Mouse (Mus musculus): ENCODE data around the gene Nt5c. TPM values are rescaled to one million over a fixed set of nuclear protein-coding genes. Genes with fewer than 3 reads are reported as not detected.
"Not testable (repeated sequence)": the region's sequence is repeated elsewhere in the genome, so short reads cannot be mapped to it uniquely, and the experiment has no call there.

The Nt5c gene
- polyA plus RNA-seq (2016; fragmentation: Nextera tagmentation; extraction: Ambion mirVana): 72.0 and 80.3 TPM in 2 replicates

- H3K9ac ChIP-seq: peak within 1 kb of the TSS; percentile 78
- H3K4me3 ChIP-seq (replicated peaks): peak within 1 kb of the TSS; percentile 66
- under 1% methylated on average over 43 of the region's 43 CpGs for WGBS
- peaks cover 23% of the 10 kb centered on the region for H3K4me1 ChIP-seq
- peak within 1 kb of the TSS; percentile 77 for H3K4me2 ChIP-seq
- H3K36me3 ChIP-seq (replicated peaks): peaks cover 16% of the 10 kb centered on the region
- peak; percentile 86 for ATAC-seq (ENCODE audit: low FRiP score)
- H3K27me3 ChIP-seq: no peaks in the 10 kb centered on the region
- H3K27ac ChIP-seq: peak within 1 kb of the TSS; percentile 84
- no peaks in the 10 kb centered on the region for H3K9me3 ChIP-seq
These were observed at the start of gene Nt5c for GRCm38 (mm10) chr11:115491356-115492083. Nt5c (minus strand) TSS chr11:115491862.

DNA sequence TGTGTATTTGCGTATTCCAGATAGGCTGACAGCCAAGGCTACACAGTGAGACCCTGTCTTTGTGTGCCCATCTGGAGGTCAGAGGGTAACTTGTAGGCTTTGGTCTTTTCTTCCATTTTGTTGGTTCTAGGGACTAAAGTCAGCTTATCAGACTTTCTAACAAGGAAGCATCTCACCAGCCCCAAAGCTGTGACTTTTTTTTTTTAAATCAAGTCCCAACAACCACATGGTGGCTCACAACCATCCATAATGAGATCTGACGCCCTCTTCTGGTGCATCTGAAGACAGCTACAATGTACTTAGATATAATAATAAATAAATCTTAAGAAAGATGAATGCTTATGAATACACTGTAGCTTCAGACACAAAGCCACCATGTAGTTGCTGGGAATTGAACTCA, 46.4 kb upstream of the Nt5c start:
- 0 out of 2 replicates have a peak, but pooled peaks cover 2% of the 10 kb centered on the region for H3K27me3 ChIP-seq
- 67% methylated on average over 2 of the region's 2 CpGs for WGBS
- no peak overlapping the region for H3K9ac ChIP-seq
- no peaks in the 10 kb centered on the region for H3K9me3 ChIP-seq
- H3K4me1 ChIP-seq: peaks cover 15% of the 10 kb centered on the region
- H3K4me2 ChIP-seq: no peak overlapping the region
- no peak overlapping the region for H3K4me3 ChIP-seq (replicated peaks)
- H3K27ac ChIP-seq: no peak overlapping the region
- peaks cover 12% of the 10 kb centered on the region for H3K36me3 ChIP-seq (replicated peaks)
- ATAC-seq (ENCODE audit: low FRiP score): no peak

DNA sequence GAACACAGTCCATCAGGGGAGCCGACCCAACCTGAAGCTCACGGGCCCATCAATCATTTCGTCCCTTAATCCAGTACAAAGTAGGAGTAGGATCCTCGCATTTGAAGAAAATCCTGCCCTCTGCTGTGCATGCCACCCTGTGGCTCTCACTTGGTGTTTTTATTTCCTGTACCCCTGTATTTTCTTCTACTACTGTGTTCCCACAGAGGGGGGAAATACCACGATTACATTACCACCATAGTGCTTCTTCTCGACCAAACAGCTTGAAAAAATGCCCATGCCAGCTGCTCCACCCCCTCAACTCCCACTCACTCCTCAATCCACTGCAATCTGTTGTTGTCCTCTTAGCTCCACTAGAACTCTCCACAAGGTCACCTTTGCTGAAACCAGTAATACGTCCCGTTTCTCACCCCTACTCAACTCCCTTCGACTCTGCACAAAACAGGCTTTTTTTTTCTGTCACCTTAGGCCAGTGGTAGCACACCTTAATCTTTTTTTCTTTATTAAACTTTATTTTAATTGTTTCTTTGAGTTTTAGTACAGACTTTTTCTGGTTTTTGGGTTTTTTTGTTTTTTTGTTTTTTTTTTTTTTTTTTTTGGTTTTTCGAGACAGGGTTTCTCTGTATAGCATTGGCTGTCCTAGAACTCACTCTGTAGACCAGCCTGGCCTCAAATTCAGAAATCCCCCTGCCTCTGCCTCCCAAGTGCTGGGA, 45.4 kb upstream of the Nt5c start:
- no peak overlapping the region for H3K9ac ChIP-seq
- no peak for ATAC-seq (ENCODE audit: low FRiP score)
- H3K36me3 ChIP-seq (replicated peaks): peaks cover 22% of the 10 kb centered on the region
- H3K27ac ChIP-seq: peak overlapping the region; percentile 100
- no peaks in the 10 kb centered on the region for H3K27me3 ChIP-seq
- peak overlapping the region; percentile 74 for H3K4me2 ChIP-seq
- H3K9me3 ChIP-seq: no peaks in the 10 kb centered on the region
- WGBS: 88% methylated on average over 10 of the region's 10 CpGs
- peaks cover 15% of the 10 kb centered on the region for H3K4me1 ChIP-seq
- peak overlapping the region; percentile 96 for H3K4me3 ChIP-seq (replicated peaks)

- H3K4me3 ChIP-seq (replicated peaks): peak within 1 kb of the TSS; percentile 96
- peak within 1 kb of the TSS; percentile 74 for H3K4me2 ChIP-seq
- peak within 1 kb of the TSS; percentile 100 for H3K27ac ChIP-seq
- no peaks in the 10 kb centered on the region for H3K9me3 ChIP-seq
- peaks cover 15% of the 10 kb centered on the region for H3K4me1 ChIP-seq
- WGBS: 1% methylated on average over 35 of the region's 70 CpGs
- ATAC-seq (ENCODE audit: low FRiP score): peak; percentile 91
- peaks cover 30% of the 10 kb centered on the region for H3K36me3 ChIP-seq (replicated peaks)
- peak within 1 kb of the TSS; percentile 98 for H3K9ac ChIP-seq
- no peaks in the 10 kb centered on the region for H3K27me3 ChIP-seq
These were observed 44.5 kb upstream of the Nt5c start, which contains the start of gene Sumo2 for GRCm38 (mm10) chr11:115536038-115536681. Sumo2 (minus strand) TSS chr11:115536276.

DNA sequence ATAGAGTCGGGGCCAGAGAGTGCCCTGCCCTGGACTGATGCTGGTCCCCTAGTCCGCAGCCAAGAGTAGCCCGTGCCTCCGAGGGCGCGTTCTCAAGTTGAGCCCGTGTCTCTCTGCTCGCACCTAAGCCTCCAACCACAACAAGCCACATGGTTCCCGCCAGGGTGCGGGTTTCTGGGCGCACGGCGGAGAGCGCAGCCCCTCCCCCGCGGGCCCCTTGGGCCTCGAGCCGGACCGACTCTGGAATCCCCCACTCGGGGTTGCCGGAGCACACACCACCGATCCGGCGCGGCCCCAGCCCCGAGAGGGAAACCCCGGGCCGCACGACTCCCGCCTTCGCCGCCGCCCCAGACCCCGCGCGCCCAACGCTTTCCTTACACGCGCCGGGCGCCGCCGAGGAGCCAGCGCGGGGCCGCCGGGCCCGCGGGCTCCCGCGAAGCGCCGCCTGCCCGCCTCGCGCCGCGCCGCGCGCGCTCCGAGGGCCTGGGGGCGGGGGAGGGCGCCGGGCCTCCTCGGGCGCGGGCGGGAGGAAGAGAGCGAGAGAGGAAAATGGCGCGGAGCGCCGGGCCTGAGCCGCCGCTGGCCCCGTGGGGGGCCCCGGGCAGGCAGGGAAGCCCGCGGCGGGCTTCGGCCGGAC, 43.9 kb upstream of the Nt5c start:
- Histone ChIP-seq H3K36me3 (replicated peaks) (peaks cover 33% of the 10 kb centered on the region), H3K9ac (peak overlapping the region; percentile 98), H3K4me3 (replicated peaks) (peak overlapping the region; percentile 96), H3K4me1 (peaks cover 15% of the 10 kb centered on the region), H3K4me2 (peak overlapping the region; percentile 74), H3K9me3 (no peaks in the 10 kb centered on the region), H3K27ac (peak overlapping the region; percentile 100), H3K27me3 (no peaks in the 10 kb centered on the region)
- WGBS: under 1% methylated on average over 72 of the region's 84 CpGs
- ATAC-seq (ENCODE audit: low FRiP score): peak; percentile 73

DNA sequence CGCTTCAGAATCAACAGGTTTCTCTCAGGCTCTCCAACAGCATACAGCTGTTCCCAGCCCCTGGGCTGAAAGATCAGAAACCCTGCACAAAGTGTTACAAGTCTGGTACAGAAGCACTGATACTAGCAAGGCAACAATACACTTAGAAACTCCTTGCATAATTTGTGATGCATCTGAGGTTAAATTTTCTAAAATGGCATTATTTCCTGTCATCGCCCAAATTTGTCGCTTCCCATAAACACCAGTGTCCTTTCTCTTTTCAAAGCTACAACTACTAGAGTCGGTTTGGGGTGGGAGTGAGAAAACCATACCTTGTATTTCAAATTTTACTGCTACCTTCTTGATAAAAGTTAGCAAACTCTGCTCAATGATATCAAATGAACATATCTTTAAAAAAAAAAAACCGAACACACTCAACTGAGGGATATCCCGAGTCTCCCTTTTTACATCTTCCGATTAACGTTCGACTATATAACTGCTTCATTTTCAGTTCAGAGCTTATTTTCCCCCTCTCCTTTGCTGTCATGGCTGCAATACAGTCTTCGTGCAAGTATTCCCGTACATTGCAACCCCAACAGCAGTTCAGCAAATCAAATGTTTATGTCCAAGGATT, 43.2 kb upstream of the Nt5c start:
- 10% methylated on average over 11 of the region's 11 CpGs for WGBS
- no peaks in the 10 kb centered on the region for H3K27me3 ChIP-seq
- peak overlapping the region; percentile 96 for H3K4me3 ChIP-seq (replicated peaks)
- H3K4me1 ChIP-seq: peaks cover 15% of the 10 kb centered on the region
- H3K4me2 ChIP-seq: peak overlapping the region; percentile 74
- peak overlapping the region; percentile 100 for H3K27ac ChIP-seq
- peak overlapping the region; percentile 98 for H3K9ac ChIP-seq
- no peaks in the 10 kb centered on the region for H3K9me3 ChIP-seq
- no peak for ATAC-seq (ENCODE audit: low FRiP score)
- H3K36me3 ChIP-seq (replicated peaks): peaks cover 39% of the 10 kb centered on the region

DNA sequence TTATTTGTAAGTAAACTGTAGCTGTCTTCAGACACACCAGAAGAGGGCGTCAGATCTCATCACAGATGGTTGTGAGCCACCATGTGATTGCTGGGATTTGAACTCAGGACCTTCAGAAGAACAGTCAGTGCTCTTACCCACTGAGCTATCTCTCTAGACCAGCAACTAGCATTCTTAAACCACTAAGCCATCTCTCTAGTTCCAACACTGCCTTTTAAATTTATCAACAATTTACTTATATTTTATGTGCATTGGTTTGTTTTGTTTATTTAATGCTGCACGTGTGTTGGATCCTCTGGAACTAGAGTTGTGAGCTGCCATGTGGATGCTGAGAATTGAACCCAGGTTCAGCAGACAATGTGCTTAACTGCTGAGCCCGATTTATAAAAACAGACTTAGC, 34.8 kb upstream of the Nt5c start:
- H3K9ac ChIP-seq; H3K27me3 ChIP-seq; ATAC-seq (ENCODE audit: low FRiP score); H3K4me1 ChIP-seq; H3K27ac ChIP-seq; H3K4me3 ChIP-seq (replicated peaks); H3K9me3 ChIP-seq; H3K4me2 ChIP-seq: not testable (repeated sequence)
- 88% methylated on average over 3 of the region's 3 CpGs for WGBS
- peaks cover 79% of the 10 kb centered on the region for H3K36me3 ChIP-seq (replicated peaks)

DNA sequence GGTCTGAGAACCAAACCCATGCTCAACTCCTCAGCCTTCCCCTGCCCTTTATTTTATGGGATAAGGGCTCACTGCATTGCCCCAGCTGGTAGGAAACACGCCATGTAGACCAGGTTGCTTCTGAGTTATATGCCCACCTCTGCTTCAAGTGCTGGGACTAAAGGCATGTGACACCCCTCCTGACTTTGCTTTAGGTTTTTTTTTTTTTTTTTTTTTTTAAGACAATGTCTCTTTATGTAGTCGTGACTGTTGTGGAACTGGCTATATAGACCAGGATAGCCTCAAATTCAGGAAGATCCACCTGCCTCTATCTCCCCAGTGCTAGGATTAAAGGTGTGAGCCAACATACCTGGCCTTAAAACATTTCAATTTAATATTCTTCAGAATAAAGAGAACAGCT, 31.0 kb upstream of the Nt5c start:
- Histone ChIP-seq H3K9ac (no peak overlapping the region), H3K36me3 (replicated peaks) (peaks cover 49% of the 10 kb centered on the region)
- no peak for ATAC-seq (ENCODE audit: low FRiP score)

GRCm38 (mm10) chr11:115522238-115522637, 30.6 kb upstream of the Nt5c start:
- no peak overlapping the region for H3K4me3 ChIP-seq (replicated peaks)
- H3K9ac ChIP-seq: no peak overlapping the region
- no peak overlapping the region for H3K4me2 ChIP-seq
- no peaks in the 10 kb centered on the region for H3K4me1 ChIP-seq
- H3K9me3 ChIP-seq: no peaks in the 10 kb centered on the region
- 90% methylated on average over 2 of the region's 2 CpGs for WGBS
- H3K36me3 ChIP-seq (replicated peaks): peaks cover 44% of the 10 kb centered on the region
- H3K27ac ChIP-seq: no peak overlapping the region
- no peaks in the 10 kb centered on the region for H3K27me3 ChIP-seq
- no peak for ATAC-seq (ENCODE audit: low FRiP score)

More for the DNA sequence above, 31.0 kb upstream of the Nt5c start:
- Histone ChIP-seq H3K27me3 (no peaks in the 10 kb centered on the region), H3K4me1 (no peaks in the 10 kb centered on the region), H3K4me3 (replicated peaks) (no peak overlapping the region), H3K9me3 (no peaks in the 10 kb centered on the region), H3K27ac (no peak overlapping the region), H3K4me2 (no peak overlapping the region)
- 86% methylated on average over 2 of the region's 2 CpGs for WGBS

GRCm38 (mm10) chr11:115521080-115521479, 29.4 kb upstream of the Nt5c start:
- H3K9ac ChIP-seq: no peak overlapping the region
- no peak for ATAC-seq (ENCODE audit: low FRiP score)
- no peaks in the 10 kb centered on the region for H3K9me3 ChIP-seq
- H3K4me1 ChIP-seq: no peaks in the 10 kb centered on the region
- H3K36me3 ChIP-seq (replicated peaks): peaks cover 32% of the 10 kb centered on the region
- no peak overlapping the region for H3K4me3 ChIP-seq (replicated peaks)
- no peak overlapping the region for H3K4me2 ChIP-seq
- no peaks in the 10 kb centered on the region for H3K27me3 ChIP-seq
- WGBS: 86% methylated on average over 4 of the region's 4 CpGs
- H3K27ac ChIP-seq: no peak overlapping the region

GRCm38 (mm10) chr11:115520218-115520617, 28.6 kb upstream of the Nt5c start:
- no peak overlapping the region for H3K9ac ChIP-seq
- no peaks in the 10 kb centered on the region for H3K4me1 ChIP-seq
- 70% methylated on average over 2 of the region's 2 CpGs for WGBS
- no peak overlapping the region for H3K27ac ChIP-seq
- no peak for ATAC-seq (ENCODE audit: low FRiP score)
- peaks cover 24% of the 10 kb centered on the region for H3K36me3 ChIP-seq (replicated peaks)
- no peaks in the 10 kb centered on the region for H3K27me3 ChIP-seq
- no peak overlapping the region for H3K4me3 ChIP-seq (replicated peaks)
- no peaks in the 10 kb centered on the region for H3K9me3 ChIP-seq
- no peak overlapping the region for H3K4me2 ChIP-seq

Data from forebrain, embryonic 12.5 days (tissue).